Mouse (Mus musculus) spleen, adult 2 months (tissue): ENCODE data around the gene Rela.

Experiments used
- CTCF ChIP-seq: fragments of 200-500 bp; IDR thresholded peaks from 2 replicates; pipeline ENCODE4 v1.5.1; 2011; ENCODE audit warnings: mild to moderate bottlenecking, inconsistent platforms; ENCODE audit not compliant: insufficient read depth, insufficient read length, insufficient replicate concordance; ENCODE audit errors: extremely low read depth
- POLR2A ChIP-seq: fragments of 200-500 bp; IDR thresholded peaks from 2 replicates; pipeline ENCODE4 v1.6.1; 2011; ENCODE audit warnings: low read depth, low read length, inconsistent platforms

GRCm38 (mm10) chr19:5636036-5636570, 1.2 kb upstream of the Rela start:
- TF ChIP-seq CTCF (no peak), POLR2A (no peak)
